Mouse (Mus musculus) intestine, embryonic 15.5 days (tissue): ENCODE data around the gene Tmem115. TPM values are rescaled to one million over a fixed set of nuclear protein-coding genes. Genes with fewer than 3 reads are reported as not detected.

ENCODE experiments used
- ATAC-seq: fragments of 200-750 bp; cut with Nextera tagmentation; 2 replicates; pipeline ENCODE4 v1.8.0; 2017; ENCODE audit warnings: moderate TSS enrichment, moderate library complexity
- H3K27ac ChIP-seq: fragments of 300-500 bp; sonication (generic); 2 replicates; pipeline ENCODE4 v1.5.1; 2015; ENCODE audit warnings: mild to moderate bottlenecking, inconsistent platforms
- H3K27me3 ChIP-seq: fragments of 300-500 bp; sonication (generic); replicated peaks from 2 replicates; pipeline ENCODE4 v1.6.1; 2015; ENCODE audit warnings: inconsistent platforms
- H3K36me3 ChIP-seq: fragments of 300-500 bp; sonication (generic); 2 replicates; pipeline ENCODE4 v1.6.1; 2015; ENCODE audit warnings: inconsistent platforms
- H3K4me1 ChIP-seq: fragments of 300-500 bp; sonication (generic); replicated peaks from 2 replicates; pipeline ENCODE4 v1.6.1; 2015; ENCODE audit warnings: inconsistent platforms
- H3K4me2 ChIP-seq: fragments of 300-500 bp; sonication (generic); replicated peaks from 2 replicates; pipeline ENCODE4 v1.6.1; 2015; ENCODE audit warnings: mild to moderate bottlenecking, inconsistent platforms
- H3K4me3 ChIP-seq: fragments of 300-500 bp; sonication (generic); replicated peaks from 2 replicates; pipeline ENCODE4 v1.5.1; 2015; ENCODE audit warnings: inconsistent platforms
- H3K9ac ChIP-seq: fragments of 300-500 bp; sonication (generic); 2 replicates; pipeline ENCODE4 v1.6.1; 2015; ENCODE audit warnings: inconsistent platforms
- H3K9me3 ChIP-seq: fragments of 300-500 bp; sonication (generic); 2 replicates; pipeline ENCODE4 v1.6.1; 2016; ENCODE audit warnings: inconsistent platforms
- WGBS: fragments of 180-500 bp; shearing (Covaris S2); methylation state at CpG from one replicate; pipeline ENCODE4 v1.1.7; 2015; 5-methylcytosine and 5-hydroxymethylcytosine counted together
- polyA plus RNA-seq: library from polyadenylated mRNA; unstranded; fragments of >200 nt; fragmentation: Nextera tagmentation; extraction: Ambion mirVana; gene quantifications from 2 replicates; pipeline ENCODE4 v1.2.1, GENCODE M21; 2015

Gene Tmem115
- polyA plus RNA-seq, 1 experiment from 2014 or later: 42.2 TPM

DNA sequence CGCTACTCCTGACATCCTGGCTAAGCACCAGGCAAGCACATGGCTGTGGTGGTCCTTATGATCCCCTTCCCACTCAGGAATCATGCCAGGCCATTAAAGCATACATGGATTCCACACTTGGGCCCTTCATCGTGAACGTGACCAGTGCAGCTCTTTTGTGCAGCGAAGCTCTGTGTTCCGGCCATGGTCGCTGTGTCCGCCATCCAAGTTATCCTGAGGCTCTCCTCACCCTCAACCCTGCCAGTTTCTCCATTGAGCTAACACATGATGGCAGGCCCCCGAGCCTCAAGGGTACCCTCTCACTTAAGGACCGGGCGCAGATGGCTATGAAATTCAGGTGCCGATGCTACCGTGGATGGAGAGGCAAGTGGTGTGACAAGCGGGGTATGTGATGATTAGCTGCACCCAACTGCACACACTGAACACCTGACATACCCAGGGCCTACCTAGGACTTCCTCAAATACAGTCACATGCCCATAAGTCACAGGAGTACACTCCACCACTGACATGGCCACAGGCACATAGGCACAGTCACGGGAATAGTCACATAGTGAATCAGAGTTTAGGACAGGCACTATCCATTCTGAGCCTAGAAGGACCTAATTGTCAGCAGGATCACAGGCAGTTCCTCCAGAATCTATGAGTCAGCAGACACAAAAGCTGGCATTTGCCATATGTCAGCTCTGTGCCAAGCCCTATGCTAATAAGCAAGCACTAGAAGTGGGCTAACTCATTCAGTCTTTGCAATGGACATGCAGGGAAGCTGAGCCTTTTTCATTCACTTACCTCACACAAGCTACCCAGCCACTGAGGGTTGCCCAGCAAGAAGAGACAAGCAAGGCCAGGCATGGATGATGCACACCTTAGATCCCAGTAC is 45.5 kb downstream of the Tmem115 start:
- Histone ChIP-seq H3K9ac (no peak overlapping the region), H3K9me3 (no peaks in the 10 kb centered on the region), H3K36me3 (peaks cover 12% of the 10 kb centered on the region), H3K4me3 (no peak overlapping the region), H3K27me3 (no peaks in the 10 kb centered on the region), H3K27ac (no peak overlapping the region; the same call in 1 of the 2 replicates), H3K4me1 (peaks cover 36% of the 10 kb centered on the region), H3K4me2 (no peak overlapping the region)
- WGBS: 96% methylated on average over 14 of the region's 14 CpGs
- no peak for ATAC-seq

DNA sequence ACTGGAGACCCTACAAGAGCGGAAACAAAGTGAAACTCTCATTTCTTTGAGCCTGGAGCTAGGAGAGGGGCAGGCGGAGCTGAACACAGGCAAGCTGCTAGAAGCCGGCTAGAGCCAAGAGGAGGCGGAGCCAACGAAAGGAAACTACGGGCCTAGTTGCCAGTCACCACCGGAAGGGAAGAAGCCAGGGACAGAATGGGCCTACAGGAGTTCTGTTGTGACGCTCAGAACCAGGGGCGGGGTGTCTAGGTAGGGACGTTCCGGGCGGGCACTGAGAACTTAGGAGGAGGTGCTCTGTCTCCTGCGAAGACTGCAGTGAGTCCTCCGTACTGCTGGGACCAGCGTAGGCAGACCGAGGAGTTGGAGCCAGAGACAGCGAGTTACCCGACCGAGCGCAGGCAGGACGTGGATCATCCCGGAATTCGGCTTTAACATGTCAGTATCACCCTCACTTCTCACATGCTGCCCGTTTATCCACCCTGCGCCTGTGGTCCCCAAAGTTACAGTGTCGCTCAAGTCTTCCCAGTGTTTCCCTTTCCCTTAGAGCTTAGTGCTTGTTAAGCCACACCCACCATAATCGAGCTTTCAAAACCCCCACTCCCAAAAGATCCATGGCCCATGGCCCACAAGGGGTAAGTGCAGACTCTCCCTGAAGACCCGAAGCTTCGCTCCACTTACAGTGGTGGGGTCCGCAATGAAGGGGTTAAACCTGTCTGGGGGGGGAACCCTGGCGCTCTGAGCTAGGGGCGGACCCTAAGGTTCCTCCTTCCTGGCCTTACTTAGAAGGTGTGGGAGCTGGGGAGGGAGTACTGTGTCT is 47.0 kb downstream of the Tmem115 start, which contains the start of gene Hyal3:
Gene Hyal3 (plus strand): TSS at position 318 of the 817 bp plus-strand sequence.
- under 1% methylated on average over 32 of the region's 32 CpGs for WGBS
- peaks cover 9% of the 10 kb centered on the region for H3K36me3 ChIP-seq
- peak within 1 kb of the TSS; percentile 86 for H3K4me2 ChIP-seq
- H3K9ac ChIP-seq: peak within 1 kb of the TSS; percentile 71
- no peaks in the 10 kb centered on the region for H3K27me3 ChIP-seq
- peak within 1 kb of the TSS; percentile 90 for H3K27ac ChIP-seq
- H3K9me3 ChIP-seq: no peaks in the 10 kb centered on the region
- peak within 1 kb of the TSS; percentile 57 for H3K4me3 ChIP-seq
- peak; percentile 81 for ATAC-seq
- peaks cover 36% of the 10 kb centered on the region for H3K4me1 ChIP-seq

DNA sequence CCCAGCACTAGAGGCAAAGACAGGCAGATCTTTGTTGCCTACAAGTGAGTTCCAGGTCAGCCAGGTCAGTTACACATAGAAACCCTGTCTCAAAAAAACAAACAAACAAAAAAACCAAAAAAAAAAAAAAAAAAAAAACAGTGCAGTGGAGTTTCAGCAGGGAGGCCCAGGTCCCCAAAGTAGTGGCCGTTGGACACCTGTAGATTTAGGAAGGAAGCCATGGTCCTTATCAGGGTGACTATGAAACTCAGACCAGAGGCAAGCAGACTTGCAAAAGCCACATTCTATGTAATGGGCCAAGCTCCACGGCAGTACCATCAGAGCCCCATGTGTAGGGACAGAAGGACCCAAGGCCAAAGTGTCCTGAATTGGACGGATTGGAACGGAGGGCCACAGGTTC is 47.8 kb downstream of the Tmem115 start:
- H3K27ac ChIP-seq: peak overlapping the region; percentile 90; the same call in 1 of the 2 replicates
- no peak for ATAC-seq
- H3K4me2 ChIP-seq: peak overlapping the region; percentile 86
- peaks cover 29% of the 10 kb centered on the region for H3K4me1 ChIP-seq
- peak overlapping the region; percentile 71 for H3K9ac ChIP-seq
- peaks cover 9% of the 10 kb centered on the region for H3K36me3 ChIP-seq
- 70% methylated on average over 4 of the region's 4 CpGs for WGBS
- H3K4me3 ChIP-seq: peak overlapping the region; percentile 57
- no peaks in the 10 kb centered on the region for H3K9me3 ChIP-seq
- no peaks in the 10 kb centered on the region for H3K27me3 ChIP-seq

DNA sequence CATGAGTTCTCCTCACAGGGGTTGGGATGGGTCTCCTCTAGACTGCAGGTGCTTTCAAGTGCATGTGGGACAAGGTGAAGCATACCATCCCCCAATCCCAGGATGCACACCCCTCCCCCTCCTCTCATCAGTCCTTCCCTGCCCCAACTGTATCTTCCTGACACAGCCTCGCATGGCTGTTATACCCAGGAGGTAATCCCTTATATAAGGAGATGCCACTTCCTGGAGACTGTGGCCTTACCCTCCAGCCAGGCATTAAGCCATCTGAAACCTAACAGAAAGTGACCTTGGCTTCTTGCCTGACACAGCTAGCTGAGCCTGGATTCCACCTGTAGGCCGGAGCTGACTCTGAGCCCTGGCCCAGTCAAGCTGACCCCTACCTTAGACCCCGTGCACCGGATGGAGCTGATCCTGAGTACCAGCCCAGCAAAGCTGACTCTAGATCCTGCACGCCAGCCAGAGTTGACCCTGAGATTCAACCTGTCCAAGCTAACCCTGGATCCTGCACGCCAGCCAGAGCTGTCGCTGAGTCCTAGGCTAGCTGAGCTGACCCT is 48.8 kb downstream of the Tmem115 start:
- peaks cover 9% of the 10 kb centered on the region for H3K36me3 ChIP-seq
- H3K9ac ChIP-seq: peak overlapping the region; percentile 6; the same call in 1 of the 2 replicates
- peaks cover 21% of the 10 kb centered on the region for H3K4me1 ChIP-seq
- H3K4me2 ChIP-seq: no peak overlapping the region
- no peaks in the 10 kb centered on the region for H3K27me3 ChIP-seq
- H3K4me3 ChIP-seq: no peak overlapping the region
- 86% methylated on average over 7 of the region's 7 CpGs for WGBS
- no peak overlapping the region for H3K27ac ChIP-seq
- no peaks in the 10 kb centered on the region for H3K9me3 ChIP-seq
- ATAC-seq: no peak

DNA sequence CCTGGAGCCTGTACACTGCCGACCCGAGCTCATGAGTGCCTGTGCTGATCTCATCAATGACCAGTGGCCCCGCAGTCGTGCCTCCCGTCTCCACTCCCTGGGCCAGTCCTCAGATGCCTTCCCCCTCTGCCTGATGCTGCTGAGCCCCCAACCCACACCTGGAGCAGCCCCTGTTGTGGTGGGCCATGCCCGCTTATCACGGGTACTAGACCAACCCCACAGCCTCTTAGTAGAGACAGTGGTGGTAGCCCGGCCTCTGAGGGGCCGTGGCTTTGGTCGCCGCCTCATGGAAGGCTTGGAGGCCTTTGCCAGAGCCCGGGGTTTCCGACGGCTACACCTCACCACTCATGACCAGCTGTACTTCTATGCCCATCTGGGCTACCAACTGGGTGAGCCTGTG is 49.4 kb downstream of the Tmem115 start:
- H3K4me1 ChIP-seq: peaks cover 22% of the 10 kb centered on the region
- WGBS: 92% methylated on average over 14 of the region's 14 CpGs
- H3K9ac ChIP-seq: no peak overlapping the region
- no peak overlapping the region for H3K4me3 ChIP-seq
- H3K9me3 ChIP-seq: no peaks in the 10 kb centered on the region
- no peak for ATAC-seq
- H3K27ac ChIP-seq: no peak overlapping the region
- H3K4me2 ChIP-seq: no peak overlapping the region
- no peaks in the 10 kb centered on the region for H3K27me3 ChIP-seq
- peaks cover 9% of the 10 kb centered on the region for H3K36me3 ChIP-seq

DNA sequence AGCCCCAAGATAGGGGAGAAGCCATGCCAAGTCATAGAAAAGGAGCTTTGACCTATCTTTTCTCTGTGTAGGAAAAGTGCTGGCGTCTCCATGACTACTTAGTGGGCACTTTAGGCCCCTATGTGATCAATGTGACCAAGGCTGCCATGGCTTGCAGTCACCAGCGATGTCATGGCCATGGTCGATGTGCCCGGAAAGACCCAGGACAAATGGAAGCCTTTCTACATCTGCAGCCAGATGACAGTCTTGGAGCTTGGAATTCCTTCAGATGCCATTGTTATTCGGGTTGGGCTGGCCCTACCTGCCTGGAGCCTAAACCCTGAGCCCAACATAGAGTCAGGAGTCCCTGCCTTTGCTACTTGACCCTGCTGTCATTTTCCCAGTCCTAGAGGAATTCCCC is 52.8 kb downstream of the Tmem115 start:
- no peak for ATAC-seq
- Histone ChIP-seq H3K9me3 (no peaks in the 10 kb centered on the region), H3K4me3 (no peak overlapping the region), H3K9ac (no peak overlapping the region), H3K4me1 (peaks cover 38% of the 10 kb centered on the region), H3K36me3 (peaks cover 26% of the 10 kb centered on the region), H3K27ac (peak overlapping the region; percentile 79), H3K27me3 (no peaks in the 10 kb centered on the region), H3K4me2 (no peak overlapping the region; the same call in 1 of the 2 replicates)
- 89% methylated on average over 5 of the region's 5 CpGs for WGBS

DNA sequence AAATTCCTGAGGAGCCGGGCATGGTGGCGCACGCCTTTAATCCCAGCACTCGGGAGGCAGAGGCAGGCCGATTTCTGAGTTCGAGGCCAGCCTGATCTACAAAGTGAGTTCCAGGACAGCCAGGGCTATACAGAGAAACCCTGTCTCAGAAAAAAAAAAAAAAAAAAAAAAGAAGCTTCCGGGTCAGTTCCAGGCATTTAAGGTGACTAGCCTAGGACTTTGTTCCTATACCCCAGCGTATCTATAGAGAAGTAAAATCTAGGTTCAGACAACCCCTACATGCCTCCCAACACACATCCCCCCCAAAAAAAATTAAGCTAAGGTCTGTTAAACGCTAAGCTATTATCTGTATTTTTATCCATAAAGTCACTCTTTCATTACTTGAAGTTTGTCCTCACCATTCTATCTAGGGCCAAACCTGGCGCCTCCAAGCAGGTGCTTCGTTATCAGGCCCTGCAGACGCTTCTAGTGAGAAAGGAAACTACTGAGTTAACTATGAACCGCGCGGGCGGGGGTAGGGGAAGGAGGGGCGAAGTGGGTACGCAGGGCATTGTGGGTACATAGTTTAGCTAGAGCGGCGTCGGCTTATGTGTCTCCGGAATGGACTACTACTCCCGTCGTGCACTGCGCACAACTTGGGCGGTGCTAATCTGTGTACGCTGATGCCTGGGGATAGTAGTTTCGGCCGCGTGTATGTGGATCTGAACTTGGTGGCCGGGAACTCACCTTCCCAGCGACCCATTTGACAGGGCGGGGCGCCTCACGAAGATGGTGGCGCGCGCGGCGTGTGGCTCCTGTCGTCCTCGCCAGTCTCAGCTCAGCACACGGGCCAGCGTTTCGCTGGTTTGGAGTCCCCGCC is 53.5 kb downstream of the Tmem115 start, which contains the start of gene Ifrd2:
Gene Ifrd2 (plus strand): TSS at position 669 of the 859 bp plus-strand sequence.
- peak within 1 kb of the TSS; percentile 73 for H3K4me2 ChIP-seq
- no peaks in the 10 kb centered on the region for H3K9me3 ChIP-seq
- peak within 1 kb of the TSS; percentile 74 for H3K4me3 ChIP-seq
- H3K27ac ChIP-seq: peak within 1 kb of the TSS; percentile 79
- H3K27me3 ChIP-seq: no peaks in the 10 kb centered on the region
- ATAC-seq: peak; percentile 97
- peaks cover 31% of the 10 kb centered on the region for H3K4me1 ChIP-seq
- H3K9ac ChIP-seq: peak within 1 kb of the TSS; percentile 63
- 12% methylated on average over 46 of the region's 46 CpGs for WGBS
- H3K36me3 ChIP-seq: peaks cover 32% of the 10 kb centered on the region

DNA sequence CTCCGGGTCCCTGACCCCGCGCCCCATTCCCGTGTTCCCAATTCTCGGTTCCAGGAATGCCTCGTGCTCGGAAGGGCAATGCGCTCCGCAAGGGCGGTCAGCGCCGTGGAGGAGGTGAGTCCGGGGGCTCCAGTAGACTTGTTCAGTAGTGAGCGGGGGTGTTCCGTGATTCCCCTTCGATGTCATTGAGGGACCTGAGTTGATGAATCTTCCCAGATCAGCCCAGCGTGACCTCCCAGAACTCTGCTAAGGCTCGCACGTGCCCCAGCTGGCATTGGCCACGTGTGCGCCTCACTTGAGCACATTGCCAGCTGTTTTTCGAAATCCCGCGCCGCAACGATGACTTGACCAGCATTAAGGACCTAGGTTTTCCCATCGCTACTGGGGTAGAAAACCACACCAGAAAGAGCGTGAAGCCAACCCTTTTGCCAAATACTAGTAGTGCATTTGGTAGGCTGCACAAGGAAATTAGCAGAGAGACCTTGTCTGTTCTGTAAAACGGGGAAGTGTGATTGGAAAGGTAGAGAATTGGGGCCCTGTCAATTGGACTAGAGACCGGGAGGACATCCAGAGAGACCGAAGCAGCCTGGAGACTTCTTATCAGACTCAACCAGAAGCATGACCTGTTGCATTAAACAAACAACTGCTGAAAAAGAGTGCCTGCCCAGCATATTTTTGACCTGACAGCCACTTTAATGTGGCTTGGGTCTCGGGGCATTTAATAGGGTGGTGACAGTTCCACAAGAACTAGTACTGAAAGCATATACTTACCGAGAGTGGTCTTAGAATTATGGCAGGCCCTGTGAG is 54.3 kb downstream of the Tmem115 start:
- Histone ChIP-seq H3K4me2 (peak overlapping the region; percentile 73), H3K36me3 (peaks cover 37% of the 10 kb centered on the region), H3K9ac (peak overlapping the region; percentile 63), H3K9me3 (no peaks in the 10 kb centered on the region), H3K27ac (peak overlapping the region; percentile 49; the same call in 1 of the 2 replicates), H3K4me3 (peak overlapping the region; percentile 74), H3K4me1 (peaks cover 28% of the 10 kb centered on the region), H3K27me3 (no peaks in the 10 kb centered on the region)
- ATAC-seq: no peak
- 2% methylated on average over 33 of the region's 33 CpGs for WGBS
